Mouse (Mus musculus) lung, postnatal 36 days (tissue): ENCODE data around the gene Gm2381.
"Not testable (repeated sequence)": the region's sequence is repeated elsewhere in the genome, so short reads cannot be mapped to it uniquely, and the experiment has no call there.

ENCODE experiments used
- DNase-seq: peaks from one replicate; pipeline ENCODE4 v3.0.0; 2022; ENCODE audit warnings: mixed read lengths

Gene Gm2381

GRCm38 (mm10) chr7:42866801-42867458, at the start of gene Gm2381:
Gm2381 (minus strand) TSS chr7:42867234.
- DNase-seq = not testable (repeated sequence)

- not testable (repeated sequence) for DNase-seq
Observed at GRCm38 (mm10) chr7:42898067-42898466, 31.0 kb upstream of the Gm2381 start.

- DNase-seq = no peak
Observed at GRCm38 (mm10) chr7:42878090-42878489, 11.1 kb upstream of the Gm2381 start.

GRCm38 (mm10) chr7:42838366-42838765, 28.7 kb downstream of the Gm2381 start:
- not testable (repeated sequence) for DNase-seq

GRCm38 (mm10) chr7:42832221-42832620, 34.8 kb downstream of the Gm2381 start:
- DNase-seq = no peak

- DNase-seq = not testable (repeated sequence)
Observed at GRCm38 (mm10) chr7:42793425-42793824, 73.6 kb downstream of the Gm2381 start, which contains the start of gene Vmn2r62. Vmn2r62 (minus strand) TSS chr7:42793525.
